Mouse (Mus musculus): ENCODE data around the gene Gm3072. TPM values are rescaled to one million over a fixed set of nuclear protein-coding genes. Genes with fewer than 3 reads are reported as not detected.

Gm3072 gene
- polyA plus RNA-seq, 1 experiment from 2014 or later = not detected

Other genes starting within 250 kb of the Gm3072 start
- gene Gm7945, start 238.2 kb downstream of the Gm3072 start, polyA plus RNA-seq (2014; fragmentation: Nextera tagmentation; extraction: Ambion mirVana) = not detected in 2 replicates
- gene Gm6482, start 216.3 kb downstream of the Gm3072 start, polyA plus RNA-seq (2014; fragmentation: Nextera tagmentation; extraction: Ambion mirVana) = not detected in 2 replicates
- not detected in 2 replicates for gene Gm7954, start 171.1 kb downstream of the Gm3072 start, polyA plus RNA-seq (2014; fragmentation: Nextera tagmentation; extraction: Ambion mirVana)
- gene Gm3486, start 135.1 kb downstream of the Gm3072 start, polyA plus RNA-seq (2014; fragmentation: Nextera tagmentation; extraction: Ambion mirVana) = not detected in 2 replicates
- not detected in 2 replicates for gene Gm7970, start 69.0 kb downstream of the Gm3072 start, polyA plus RNA-seq (2014; fragmentation: Nextera tagmentation; extraction: Ambion mirVana)
- not detected in 2 replicates for gene 1700049E17Rik2, start 51.4 kb downstream of the Gm3072 start, polyA plus RNA-seq (2014; fragmentation: Nextera tagmentation; extraction: Ambion mirVana)
- gene Gm3676, start 21.9 kb upstream of the Gm3072 start, polyA plus RNA-seq (2014; fragmentation: Nextera tagmentation; extraction: Ambion mirVana) = not detected in 2 replicates
- not detected in 2 replicates for gene Gm8068, start 77.3 kb upstream of the Gm3072 start, polyA plus RNA-seq (2014; fragmentation: Nextera tagmentation; extraction: Ambion mirVana)
- not detected in 2 replicates for gene Gm7929, start 126.0 kb upstream of the Gm3072 start, polyA plus RNA-seq (2014; fragmentation: Nextera tagmentation; extraction: Ambion mirVana)
- not detected in 2 replicates for gene Gm47189, start 147.8 kb upstream of the Gm3072 start, polyA plus RNA-seq (2014; fragmentation: Nextera tagmentation; extraction: Ambion mirVana)